Mouse (Mus musculus) spleen, postnatal 4 days (tissue): ENCODE results near the gene Tctn3.

Source experiments
- DNase-seq, 2 experiments: peaks; one replicate each; pipeline ENCODE4 v3.0.0; 2022; ENCODE audit warnings: low spot score in 2 of 2

Tctn3 gene

DNA sequence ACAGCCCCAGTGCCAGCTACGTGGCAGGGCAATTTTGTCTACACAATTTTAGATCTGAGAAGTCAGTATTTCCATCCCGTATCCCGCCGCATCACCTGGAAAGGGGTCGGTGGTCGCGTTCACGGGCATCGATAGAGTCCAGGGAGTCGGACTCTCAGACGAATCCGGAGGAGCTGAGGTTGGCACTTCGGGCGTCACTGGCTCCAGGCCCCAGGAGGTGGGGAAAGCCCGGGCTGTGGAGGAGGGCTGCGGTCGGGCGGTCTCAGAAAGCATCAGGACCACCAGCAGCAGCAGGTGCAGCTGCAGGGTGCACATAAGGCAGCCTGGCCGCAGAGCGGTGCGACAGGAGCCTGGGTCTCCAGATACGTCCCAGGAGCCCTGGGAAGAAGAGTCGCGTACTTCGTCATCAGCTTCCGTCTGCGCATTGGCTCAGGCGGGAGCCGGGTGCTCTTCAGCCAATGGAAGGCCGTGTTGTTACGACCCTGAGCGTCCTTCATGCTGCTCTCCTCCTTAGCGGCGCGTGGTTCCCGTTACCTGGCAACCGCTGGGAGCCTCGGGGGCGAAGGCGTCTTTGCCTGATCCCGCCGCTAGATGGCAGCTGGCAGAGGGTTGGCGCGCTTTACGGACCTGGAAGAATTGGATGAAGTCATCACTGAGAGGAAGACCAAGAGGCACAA lies at the start of gene Tctn3, which contains the start of gene Entpd1:
Tctn3 (minus strand) TSS at position 404 of the 677 bp plus-strand sequence.
Entpd1 (plus strand) TSS at position 537 of the 677 bp plus-strand sequence.
- peak; percentile 92 to 96 for DNase-seq

DNA sequence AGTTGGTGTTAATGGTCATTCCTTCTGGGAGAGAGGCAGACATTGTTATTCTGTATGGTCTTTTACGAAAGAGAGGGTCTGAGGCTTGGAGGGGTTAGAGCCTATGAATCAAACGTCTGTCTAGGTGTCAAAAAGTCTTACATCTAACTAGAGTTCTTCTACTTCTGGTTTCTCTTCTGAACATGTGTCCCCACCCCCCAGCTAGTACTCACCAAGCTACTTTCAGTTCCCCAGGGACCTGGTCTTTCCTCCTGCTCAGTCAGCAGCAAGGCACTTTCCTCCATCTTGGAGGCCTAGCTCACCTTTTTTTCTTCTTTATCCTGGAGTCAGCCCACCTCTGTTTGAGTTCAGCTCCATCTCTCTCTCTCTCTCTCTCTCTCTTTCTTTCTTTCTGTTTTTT lies 49.1 kb upstream of the Tctn3 start:
- DNase-seq = peak in 1 of 2 experiments; percentile 45

DNA sequence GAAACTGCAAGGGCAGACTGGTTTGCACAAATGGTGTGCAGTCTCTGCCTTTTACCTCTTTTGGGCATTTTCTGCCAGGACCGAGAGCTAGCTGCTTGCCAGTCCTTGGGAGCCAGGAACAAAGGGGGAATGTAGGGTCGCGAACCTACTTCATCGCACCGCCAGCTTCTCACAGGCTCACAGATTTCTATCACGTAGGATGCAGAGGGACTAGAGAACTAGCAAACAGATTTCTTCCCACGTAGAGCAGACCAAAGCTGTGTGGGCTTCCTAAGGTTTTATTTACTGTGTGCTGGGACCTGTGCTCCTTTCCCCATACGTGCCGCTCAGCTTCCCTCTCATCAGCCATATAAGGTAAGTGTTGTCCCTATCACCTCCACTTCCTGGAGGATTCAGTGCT lies 48.5 kb upstream of the Tctn3 start:
- DNase-seq = no peak

DNA sequence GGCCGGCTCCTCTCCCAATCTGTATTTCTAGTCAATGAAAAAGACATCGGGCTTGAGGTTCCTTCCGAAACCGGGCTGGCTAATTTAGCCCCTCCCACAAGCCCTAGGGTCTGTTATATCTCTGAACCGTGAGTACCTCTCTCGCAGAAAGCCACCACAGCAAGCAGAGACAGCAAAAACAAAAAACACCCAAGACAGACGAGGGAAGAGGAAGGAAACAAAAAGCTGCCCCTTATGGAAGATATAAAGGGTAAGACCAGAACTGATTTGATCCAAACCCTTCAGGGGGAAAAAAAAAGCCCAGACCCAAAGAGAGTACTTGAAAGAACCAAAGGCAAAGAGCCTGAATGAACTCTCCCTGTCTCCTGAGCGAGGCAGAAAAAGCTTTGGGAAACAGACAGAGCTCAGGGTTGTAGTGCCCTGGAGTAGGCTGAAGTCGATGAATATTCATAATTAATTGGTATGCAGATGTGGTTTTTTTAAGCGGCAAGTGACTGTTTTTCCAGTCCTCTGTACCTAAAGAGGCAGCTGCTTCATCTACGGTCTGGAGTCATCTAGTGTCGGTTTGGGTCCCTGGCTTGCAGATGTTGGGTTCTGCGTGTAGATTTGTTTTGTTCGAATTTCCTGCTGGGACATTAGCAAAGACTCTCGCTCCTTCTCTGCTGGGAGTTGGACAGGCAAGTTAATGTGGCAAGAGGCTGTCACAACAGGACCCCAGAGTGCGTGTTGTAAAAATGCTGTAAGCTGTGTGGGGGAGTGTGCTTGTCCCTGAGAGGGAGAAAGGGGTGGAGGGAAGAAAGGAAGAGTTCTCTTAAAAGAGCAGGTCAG lies 47.8 kb upstream of the Tctn3 start:
- no peak for DNase-seq

DNA sequence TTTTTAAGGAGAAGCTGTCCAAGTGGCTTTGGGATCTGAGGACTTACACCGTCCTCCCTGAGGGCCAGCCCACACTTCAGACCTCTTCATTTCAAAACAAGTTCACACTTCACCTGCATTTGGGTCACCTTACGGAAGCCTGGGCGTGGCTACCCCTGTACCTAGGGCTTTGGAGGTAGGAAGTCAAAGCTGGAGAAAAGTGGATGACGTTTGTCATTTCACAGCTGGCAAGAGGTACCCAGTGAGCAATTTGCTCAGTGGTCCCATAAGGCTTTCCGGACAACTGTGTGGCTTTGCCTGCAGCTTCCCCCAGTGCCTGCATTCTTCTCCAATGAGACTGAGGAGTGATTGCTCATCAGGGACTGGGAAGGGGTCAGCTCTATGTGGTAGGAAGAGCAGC lies 46.9 kb upstream of the Tctn3 start:
- DNase-seq = no peak

DNA sequence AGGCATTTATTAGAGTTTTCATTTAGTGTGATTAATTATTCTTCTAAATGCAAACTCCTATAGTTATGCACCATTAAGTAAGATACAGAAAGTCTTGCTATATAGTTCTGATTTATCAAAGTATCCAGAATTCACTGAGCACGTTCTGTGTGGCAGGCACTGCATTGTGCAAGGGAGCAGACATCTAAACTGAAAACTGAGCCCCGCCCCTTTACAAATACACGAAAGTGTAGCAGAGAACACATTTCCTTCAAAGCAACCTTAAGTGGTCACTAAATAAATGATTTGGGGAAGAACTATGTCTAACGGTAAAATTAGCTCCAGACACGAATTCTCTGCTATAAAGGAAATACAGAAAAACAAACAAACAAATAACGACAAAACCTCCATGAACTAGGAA lies 46.2 kb upstream of the Tctn3 start:
- DNase-seq = no peak

DNA sequence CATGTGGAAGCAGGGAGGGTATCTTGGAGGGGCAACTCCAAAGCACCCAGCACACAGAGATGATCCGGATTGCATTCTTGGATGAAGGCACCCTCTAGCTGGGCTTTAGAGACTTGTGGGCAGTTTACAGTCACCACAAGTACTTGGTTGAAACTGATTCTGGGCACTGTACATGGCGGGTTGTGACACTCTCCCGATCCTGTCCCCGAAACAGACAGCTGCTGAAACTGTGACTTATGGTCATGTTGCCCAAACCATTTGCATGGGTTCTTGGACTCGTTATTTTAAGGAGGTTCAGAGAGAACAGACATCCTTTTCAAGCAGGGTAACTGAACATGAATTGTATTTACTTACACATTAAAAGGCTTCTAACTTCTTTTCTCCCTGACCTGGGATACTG lies 44.2 kb upstream of the Tctn3 start:
- DNase-seq = no peak

DNA sequence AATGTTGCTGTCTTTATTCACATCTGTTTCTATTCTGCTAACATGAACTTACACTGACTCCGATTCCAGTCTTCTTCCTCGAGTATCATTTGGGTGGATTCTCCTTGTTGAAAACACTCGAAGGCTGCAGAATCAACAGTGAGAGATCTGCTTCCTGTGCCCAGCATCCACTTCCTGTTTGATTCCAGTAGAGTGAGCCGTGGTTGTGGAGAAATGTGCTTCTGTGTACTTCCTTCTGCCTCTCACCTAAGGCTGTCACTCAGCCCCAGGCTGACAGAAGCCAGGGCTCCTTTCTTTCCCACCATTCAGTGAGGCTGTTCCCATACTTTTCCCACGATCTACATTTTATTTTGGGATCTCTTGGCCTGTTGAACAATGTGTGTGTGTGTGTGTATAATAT lies 38.1 kb upstream of the Tctn3 start:
- DNase-seq = no peak

DNA sequence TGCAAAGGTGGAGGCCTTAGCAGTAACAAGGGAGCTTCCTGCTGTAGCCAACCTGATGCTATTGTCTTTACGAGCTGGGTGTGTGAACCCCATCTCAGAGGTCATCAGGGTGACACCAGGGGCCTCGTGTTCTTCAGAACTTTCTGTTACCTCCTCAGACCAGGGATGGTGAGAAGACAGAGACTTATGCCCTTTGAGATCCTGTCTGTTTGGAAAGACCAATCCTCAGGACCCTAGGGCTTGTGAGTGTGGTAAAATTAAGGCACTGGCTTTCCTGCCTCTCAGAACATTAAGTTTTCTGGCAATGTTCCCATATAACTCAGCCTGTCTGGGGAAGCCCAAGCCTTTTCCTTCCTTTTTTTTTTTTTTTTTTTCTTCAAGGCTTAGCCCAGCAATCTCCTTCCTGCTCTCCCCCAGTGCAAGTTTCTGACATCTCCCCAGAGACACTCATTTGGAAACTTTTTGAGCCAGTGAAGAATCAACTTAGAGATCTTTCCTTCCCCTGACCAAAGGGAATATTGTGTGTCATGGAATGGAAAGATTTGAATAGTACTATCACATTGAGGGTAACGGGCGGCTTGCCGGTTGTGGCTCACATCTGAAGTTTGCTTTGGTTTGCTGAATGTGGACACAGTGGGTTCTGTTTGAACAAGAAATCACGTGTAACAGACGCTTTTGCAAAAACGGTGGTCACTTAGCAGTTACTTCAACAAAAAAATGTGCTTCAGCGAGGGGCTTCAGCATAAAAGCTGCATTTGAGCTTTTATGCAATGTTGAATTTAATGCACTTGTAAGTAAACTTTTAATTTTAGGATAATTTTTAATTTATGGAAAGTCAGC lies 35.5 kb upstream of the Tctn3 start:
- no peak for DNase-seq

DNA sequence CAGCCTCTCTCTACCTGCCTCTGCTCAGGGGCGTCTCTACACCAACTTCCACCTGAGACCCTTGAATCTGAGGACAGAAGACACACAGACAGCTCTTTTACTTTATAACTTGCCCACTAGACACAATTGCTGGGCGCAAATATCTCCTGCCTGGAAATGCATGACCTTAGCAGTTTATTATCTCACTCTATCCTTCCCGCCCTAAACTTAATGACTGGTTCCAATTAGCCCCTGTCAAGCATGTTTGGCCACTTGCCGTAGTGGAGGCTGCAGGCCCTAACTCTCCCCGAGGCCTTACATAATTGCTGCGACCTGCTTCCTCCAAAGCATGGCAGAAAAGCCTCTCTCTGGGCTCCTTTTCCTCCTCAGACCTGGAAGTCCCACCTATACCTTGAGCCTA lies 34.3 kb upstream of the Tctn3 start:
- DNase-seq = no peak

DNA sequence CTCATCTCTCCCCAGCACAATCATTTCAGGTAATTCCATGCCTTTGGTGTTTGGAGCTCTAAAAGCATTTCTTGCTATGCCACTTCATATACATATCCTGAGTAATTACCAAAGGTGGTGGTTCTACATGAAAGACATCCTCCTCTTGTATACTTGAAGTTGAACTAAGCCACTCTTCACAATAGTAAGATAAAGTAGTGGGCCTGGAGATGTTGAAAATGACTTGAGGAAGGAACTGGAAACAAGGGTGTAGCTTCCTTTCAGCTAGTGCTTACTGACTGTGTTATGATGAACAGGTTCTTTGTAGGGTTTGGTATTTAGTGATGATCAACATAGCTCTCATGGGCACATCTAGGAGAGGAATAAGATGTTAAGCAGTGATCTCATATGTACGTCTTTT lies 31.8 kb upstream of the Tctn3 start:
- DNase-seq = no peak

DNA sequence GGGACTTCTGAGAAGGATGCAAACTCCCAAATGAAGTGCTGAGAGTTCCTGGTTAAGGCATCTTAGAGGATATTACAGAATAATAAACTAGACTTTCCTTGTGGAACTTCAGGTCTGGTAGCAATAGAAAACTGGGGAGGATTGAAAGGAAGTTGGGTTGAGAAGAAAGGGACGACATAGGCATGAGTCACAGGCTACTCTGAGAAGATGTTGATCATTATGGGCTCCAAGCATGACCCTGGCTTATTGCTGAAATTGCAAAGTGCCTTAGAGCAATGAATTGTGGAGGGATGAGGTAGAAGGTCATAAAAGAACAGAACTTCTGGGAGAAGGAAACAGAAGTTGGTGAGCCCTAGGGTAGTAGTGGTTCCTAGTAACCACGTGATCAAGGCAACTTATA lies 28.8 kb upstream of the Tctn3 start:
- no peak for DNase-seq

DNA sequence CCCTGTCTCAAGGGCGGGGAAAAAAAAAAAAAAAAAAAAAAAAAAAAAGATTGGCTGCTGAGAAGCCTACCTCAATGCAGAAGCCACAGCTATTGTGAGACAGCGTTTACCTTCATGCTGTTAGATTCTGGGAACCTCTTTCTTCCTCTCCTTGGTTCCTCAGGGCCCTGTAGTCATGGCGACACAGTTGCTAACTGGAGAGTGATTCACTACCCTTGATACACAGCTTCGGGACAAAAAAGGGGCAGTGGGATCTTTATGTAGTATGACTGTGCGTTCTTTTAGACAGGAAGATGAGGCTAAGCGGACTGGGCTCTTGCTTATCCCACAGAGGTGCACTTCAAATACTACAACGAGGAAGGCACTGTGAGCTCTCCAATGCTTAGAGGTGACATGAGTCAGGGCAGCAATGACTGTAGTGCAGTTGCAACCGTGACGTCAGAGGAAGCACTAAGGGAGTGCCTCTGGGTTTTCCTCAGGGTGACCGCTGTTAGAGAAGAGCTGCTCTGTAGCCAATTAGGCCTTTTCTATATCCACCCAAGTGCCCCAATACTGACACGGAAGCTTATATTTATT lies 27.8 kb upstream of the Tctn3 start:
- DNase-seq = no peak

DNA sequence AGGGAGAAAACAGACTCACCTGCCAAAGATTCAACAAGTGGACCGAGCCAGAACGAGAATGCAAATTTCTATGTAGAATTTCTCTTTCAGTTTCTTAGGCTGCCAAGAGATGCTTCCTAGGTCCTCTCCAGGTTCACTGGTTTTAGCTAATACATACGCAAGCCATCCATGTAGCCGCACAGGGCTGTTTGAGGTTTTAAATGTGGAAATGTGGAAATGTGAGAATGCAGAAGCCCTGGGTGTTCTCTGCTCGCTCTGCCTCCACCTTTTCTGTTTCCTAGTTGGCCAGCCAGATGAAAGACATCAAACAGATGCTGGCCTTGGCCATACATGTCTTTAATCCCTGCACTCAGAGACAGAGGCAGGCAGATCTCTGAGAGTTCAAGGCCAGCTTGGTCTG lies 26.5 kb upstream of the Tctn3 start:
- DNase-seq = no peak

DNA sequence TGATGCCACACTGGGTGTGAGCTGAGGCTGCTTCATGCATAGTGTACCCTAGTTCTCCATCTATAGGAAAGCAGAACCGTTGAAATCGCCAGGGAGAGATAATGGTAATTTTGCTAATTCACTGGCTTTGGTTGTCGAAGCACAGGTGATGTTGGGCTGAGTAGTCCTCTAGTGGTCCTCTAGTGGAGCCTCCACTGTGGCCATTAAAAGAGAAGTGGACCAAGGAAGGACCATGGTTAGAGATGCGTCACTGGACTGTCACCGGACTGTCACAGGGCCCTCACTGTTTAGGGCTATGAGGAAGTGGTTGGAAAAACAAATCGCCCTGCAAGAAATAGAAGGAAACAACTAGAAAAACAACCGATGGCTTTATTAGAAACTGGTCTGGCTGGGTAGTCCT lies 25.6 kb upstream of the Tctn3 start:
- DNase-seq = no peak

DNA sequence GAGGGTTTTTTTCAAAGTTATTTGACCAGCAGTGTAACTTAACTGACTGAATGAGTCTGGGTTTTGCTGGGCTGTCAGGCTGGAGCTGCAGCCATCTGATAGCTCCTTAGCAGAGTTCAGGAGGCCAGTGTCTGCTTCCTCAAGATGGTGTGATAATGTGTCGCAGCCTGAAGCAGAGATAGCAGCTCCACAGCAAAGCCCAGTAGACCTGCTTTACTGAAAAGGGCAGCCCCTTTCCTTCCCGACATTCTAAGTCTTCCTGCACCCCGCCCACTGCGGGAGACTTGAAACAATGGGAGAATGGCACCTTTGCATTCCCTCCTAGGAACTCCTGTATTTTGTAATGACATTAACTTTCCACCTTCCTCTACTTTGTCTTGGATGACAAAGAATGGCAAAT lies 25.1 kb upstream of the Tctn3 start:
- DNase-seq = no peak

DNA sequence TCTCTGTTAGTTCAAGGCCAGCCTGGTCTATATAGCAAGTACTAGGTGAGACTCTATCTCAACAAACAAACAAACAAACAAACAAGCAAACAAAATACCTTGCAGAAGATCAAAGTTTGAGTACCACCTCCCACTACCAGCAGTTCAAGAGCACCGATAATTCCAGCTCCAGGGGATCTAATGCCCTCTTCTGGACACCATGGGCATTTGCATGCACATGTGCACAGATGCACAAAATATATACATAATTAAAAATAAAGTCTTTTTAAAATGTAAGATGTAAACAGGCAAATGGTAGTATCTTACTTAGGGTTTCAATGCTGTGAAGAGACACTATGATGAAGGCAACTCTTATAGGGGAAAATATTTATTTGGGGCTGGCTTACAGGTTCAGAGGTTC lies 21.1 kb upstream of the Tctn3 start:
- DNase-seq = no peak

DNA sequence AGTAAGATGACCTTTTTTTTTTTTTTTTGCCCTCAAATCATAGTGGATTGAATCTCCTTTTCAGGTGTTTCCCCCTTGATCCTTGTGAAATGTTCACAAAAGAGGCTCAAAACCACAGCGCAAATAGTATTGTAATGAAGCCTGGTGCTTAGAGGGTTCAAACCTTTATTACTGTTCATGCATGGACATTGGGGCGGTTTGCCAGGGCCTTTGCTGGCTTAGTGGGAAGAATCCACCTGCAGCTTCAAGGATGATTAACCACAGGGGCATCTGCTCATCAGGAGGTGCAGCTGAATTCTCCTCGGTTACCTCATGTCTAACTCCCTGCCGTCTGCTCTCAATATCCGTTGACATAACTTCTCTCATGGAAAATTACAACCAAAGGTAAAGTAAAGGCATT lies 20.6 kb upstream of the Tctn3 start:
- no peak for DNase-seq

DNA sequence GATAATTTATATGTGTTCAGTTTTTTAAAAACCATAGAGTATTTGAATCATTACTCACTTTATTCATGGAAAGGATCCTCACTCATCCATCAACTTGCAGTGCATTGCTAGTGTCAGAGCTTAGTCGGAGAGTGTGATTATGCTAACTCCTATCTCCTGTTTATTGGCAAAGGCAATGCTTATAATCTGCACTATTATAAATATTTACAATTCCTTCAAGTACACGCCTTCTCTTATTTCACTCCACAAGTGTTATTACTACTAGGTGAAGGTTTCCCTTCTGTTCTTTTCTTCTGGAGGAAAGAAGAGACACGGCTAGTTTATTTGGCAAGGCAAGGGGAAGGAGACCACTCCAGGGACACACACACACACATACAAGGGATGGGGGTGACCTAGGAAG lies 20.2 kb upstream of the Tctn3 start:
- no peak for DNase-seq

DNA sequence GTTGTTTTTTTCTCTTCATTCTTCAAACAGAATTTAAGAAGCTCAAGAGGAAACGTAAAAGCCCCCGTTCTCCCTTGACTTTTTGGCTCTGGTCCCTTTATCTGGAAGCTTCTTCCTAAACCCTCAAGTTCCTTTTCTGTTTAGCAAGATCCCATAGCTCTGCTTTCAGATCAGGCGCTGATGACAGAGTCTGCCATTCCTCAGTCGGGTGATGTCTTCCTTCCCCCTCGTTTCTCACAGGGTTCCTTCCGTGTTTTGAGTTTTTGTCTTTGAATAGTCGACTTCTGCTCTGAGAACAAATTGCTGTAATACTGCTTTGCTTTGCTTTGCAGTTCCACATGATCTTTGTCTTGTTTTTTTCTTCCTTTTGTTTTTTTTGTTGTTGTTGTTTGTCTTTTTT lies 18.6 kb upstream of the Tctn3 start:
- no peak for DNase-seq

DNA sequence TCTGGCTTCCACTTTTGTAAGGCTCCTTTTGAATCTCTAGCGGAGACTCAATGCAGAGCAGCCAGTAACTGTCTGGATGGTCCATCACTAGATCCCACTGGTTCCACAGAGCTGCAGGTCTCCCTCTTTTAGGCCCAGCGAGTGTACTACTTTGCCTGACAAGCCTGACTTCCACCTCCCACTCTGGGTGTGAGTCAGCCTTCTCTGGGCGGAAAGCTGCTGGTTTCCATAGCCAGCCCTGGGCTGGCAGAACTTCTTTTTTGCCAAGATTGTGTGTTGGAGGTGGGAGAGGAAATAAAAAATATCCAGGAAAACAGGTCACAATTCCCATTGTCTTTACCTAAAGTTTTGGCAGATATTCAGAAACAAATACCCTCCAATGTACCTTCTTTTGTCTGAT lies 18.1 kb upstream of the Tctn3 start:
- no peak for DNase-seq

DNA sequence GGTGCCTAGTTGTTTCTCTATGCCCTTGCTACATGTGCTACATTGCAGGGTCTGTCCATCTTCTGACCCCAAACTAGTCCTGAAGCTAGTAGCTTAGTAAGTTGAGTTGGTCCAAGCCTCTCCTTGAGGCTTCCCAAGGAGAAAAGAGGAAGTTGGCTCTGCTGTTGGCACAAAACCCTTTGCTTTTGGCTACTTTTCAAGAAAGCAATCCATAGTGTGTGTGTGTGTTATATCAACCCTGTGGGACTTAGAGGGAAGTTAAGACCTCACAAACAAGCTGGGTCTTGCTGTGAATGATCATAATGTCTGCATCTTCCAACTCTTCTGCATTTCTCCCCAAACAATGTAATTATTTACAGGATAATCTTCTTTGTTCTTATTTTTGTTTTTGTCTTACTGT lies 16.9 kb upstream of the Tctn3 start:
- no peak for DNase-seq
